Mouse (Mus musculus): ENCODE measurements around the gene Gpn3.
"Not testable (repeated sequence)": the region's sequence is repeated elsewhere in the genome, so short reads cannot be mapped to it uniquely, and the experiment has no call there.

Gpn3 gene

DNA sequence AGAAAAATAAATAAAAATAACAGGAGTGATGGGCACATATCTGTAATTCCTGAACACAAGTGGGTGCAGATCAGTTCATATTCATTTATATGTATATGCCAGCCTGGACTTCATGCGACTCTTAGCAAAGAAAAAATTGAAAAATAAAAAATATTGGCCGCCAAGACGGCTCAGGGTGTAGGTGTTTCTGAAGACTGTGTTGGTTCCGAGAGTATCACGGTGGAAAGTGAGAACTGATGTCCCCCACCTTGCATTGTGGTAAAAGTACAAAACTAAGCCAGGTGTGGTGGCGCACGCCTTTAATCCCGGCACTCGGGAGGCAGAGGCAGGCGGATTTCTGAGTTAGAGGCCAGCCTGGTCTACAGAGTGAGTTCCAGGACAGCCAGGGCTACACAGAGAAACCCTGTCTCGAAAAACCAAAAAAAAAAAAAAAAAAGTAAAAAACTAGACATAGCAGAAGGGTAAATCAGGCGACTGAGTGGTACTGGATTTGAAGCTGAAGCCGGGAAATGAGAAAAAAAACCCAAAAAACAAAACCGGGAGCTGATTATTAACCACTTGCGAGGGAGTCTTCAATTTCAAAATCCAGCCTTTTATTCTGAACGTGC, 19.6 kb downstream of the Gpn3 start:
- DNase-seq: no peak

DNA sequence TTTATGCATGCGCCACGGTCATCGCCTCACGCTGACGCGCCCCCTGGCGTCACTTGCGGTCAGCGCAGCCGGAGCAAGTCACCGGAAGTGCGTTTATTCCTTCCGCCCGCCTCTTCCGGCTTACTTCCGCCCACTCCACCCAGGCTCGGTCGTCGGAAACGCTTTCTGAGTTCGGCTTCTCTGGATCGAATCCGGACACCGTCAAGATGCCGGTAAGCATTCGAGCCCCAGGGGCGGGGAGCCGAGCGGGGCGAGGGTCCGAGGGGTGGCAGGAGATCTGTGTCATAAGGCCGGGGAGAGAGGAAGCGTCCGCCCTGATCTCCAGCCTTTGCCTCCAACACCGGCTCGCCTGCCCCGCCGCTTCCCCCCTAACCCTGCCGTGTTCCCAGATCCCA, 20.1 kb downstream of the Gpn3 start, which contains the start of gene Arpc3:
TSS of gene Arpc3 (plus strand) at position 93 of the 395 bp plus-strand sequence.
- DNase-seq: peak; percentile 94

DNA sequence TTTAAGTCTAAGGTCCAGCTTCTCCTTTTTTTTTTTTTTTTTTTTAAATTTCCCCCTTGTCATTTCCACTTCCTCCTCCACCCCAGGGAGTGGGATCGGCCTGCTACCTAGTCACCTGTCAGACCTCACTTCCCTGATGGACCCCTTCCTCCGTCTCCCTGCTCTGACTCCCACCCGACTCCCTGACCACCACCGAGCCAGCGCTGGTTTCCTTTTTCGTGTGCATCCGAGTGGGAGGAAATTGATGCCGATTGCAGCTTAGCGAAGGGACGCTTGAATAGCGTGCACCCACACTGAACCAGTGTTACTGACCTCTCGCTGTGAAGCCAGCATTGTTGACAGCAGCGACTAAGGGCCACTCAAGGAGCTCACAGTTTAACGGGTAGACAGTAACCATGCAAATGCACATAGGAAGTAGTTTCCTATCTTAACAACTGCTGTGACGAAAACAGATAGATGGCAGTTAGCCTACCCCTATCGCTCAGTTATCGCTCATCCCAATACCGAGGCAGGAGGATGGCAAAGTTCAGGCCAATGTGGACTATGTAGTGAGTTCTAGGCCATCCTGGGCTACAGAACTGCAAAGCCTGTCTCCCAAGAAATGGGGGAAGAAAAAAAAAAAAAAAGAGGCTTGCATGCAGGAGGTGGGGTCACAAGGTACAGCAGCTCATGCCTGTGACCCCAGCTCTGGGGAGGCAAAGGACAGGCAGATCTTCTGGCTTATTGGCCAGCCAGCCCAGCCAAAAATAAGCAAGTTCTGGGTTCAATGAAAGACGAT, 20.7 kb downstream of the Gpn3 start:
- peak; percentile 22 for DNase-seq

DNA sequence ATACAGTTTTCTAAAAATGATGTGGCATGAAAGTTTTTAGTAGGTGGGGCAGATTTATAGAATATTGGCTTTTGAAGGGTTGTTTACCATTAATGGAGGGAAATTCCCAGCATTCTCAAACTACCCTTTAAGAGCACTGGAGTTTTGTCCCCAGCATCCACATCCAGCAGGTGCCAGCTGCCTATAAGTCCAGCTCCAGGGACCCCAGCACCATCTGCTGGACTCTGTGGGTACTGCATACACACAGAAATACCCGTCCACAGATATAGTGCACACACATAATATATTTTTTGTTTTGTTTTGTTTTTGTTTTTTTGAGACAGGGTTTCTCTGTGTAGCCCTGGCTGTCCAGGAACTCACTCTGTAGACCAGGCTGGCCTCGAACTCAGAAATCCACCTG, 22.2 kb downstream of the Gpn3 start:
- peak; percentile 76 for DNase-seq

DNA sequence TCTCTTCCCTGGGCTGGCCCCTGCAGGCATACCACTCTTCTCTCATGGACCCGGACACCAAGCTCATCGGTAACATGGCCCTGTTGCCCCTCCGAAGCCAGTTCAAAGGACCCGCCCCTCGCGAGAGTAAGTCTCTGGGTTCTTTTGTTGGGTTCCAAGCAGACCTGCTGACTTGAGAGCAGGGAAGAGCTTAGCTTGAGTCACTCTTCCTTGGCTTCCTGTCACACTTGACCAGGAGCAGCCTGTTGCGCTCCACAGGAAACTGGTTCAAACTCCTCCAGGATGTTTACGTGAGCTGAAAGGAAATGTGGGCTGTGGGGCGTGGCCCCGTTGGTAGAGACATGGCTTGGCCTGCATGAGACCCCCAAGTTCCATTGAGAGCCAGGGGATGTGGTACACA, 25.1 kb downstream of the Gpn3 start:
- DNase-seq: no peak

DNA sequence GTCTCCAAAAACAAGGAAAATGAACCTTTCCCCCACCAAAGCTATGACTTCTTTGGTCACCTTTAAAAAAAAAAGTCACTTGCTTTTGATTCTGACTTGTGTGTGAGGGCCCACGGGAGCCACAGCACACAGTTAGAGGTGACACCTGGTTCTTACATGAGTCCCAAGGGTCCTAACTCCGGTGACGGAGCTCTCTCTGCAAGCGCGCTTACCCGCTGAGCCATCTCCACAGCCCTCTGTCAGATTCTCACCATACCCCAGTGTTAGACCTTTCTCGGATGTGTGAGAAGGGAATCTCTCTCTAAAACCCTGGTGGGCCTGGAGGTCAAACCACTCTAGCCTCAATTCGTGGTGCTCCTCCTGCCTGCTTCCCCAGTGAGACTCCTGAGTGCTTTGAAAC, 25.8 kb downstream of the Gpn3 start:
- DNase-seq: no peak

DNA sequence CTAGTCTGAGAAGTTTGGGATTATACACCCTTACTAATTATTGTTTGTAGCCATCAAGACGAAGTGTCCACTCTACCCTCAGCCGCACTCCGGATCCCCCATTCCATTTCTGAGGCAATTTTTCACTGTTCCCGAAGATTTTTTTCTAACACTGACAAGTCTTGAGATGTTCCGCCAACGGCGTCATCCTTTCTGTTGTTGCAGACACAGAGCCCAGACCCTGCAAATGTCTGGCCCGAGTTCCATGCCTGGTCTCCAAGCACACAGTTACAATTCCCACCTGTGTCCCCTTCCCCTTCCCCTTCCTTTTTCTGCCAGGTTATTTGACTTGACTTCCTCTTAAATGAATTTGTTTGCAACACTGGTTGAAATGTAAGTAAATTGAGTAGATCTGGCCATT, 28.2 kb downstream of the Gpn3 start:
- no peak for DNase-seq

DNA sequence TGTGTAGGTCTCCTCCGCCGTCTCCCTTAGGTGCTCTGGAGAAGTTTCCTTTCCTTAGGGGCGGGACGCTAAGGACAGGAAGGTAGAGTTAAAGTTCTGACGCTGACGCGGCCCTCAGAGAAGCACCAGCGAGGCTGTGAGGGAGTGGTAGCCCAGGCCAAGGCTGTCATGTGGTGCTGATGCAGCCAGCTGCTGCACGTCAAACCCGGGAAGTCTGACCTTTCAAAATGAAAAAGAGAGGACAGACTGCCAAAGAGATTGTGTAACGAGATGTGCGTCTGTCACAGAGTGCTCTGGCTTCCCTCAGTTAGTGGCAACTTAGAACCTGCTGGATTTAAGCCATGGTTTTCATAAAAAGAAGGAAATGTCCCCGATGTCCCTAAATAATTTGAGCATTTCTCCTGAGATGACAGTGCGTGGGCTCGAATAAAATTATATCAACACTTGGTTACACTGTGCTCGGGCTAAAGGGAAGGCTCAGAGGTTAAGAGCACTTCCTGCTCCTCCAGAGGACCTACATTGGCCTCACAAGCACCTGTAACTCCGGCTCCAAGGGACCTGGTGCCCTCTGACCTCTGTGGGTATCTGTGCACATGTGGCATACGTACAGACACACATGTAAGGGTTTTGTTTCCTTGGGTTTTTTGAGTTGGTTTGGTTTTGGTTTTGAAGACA, 29.1 kb downstream of the Gpn3 start:
- DNase-seq: peak; percentile 36

DNA sequence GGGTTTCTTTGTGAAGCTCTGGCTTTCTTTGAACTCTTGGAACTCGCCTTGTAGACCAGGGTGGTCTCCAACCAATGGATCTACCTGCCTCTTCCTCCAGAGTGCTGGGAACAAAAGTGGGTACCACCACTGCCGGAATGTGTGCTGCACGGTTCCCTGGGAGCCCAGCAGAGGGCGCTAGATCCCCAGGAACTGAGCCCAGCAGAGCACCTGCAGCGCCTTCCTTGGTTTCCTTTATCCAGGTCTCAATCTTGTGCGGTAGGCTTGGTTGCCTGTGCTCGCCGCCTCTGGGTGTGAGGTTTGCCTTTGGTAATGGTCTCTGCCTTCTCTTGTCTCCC, 29.6 kb downstream of the Gpn3 start:
- DNase-seq: peak; percentile 73

DNA sequence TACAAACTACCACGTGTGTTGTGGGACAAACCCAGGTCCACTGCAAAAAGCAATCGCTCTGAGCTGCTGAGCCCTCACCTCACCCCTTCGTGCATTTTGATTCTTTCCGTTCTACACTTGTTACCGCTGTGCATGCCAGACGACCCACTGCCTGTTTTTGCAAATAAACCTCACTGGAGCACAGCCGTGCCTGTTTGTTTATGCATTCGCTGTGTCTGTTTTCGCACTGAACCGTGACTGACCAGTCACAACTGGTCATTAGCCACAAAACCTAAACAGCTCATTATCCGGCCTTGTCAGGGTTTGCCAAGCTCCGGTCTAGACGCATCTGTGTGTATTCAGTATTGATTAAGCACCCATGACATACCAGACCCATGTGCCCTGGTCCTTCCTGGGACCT, 30.5 kb downstream of the Gpn3 start:
- no peak for DNase-seq

DNA sequence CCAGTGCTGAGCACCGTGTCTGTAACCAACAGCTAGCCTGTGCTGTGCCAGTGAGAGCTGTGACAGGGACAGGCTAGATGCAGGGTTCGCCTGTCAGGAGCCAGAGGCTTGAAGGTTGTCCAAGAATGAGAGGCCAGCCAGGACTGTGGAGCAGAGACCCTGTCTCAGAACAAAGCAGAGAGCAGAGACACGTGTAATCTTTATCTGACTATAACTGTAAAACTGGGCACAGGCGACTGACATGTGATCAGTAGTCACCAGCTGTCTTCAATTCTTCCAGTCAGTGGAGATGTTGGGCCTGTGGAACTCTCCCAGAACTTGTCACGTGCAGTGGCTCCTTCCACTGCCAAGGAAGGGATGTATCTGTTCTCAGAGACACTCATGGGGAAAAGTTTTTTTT, 31.1 kb downstream of the Gpn3 start:
- DNase-seq: no peak

DNA sequence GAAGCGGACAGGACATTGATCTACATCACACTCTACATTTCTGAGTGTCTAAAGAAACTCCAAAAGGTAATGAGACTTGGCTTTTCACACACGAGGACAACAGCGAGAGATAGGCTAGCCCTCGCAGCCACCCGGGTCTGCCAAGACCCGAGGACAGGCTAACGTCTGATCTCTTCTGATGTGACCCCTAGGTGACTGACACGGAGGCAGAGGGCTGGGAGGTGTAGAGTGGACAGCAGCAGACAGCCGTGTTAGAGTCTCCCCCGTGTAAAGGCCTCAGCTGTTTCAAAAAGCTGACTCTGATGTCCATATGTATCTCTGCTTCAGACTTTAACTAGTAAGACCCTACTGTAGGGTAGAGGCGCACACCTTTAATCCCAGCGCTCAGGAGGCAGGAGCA, 31.7 kb downstream of the Gpn3 start:
- DNase-seq: no peak

DNA sequence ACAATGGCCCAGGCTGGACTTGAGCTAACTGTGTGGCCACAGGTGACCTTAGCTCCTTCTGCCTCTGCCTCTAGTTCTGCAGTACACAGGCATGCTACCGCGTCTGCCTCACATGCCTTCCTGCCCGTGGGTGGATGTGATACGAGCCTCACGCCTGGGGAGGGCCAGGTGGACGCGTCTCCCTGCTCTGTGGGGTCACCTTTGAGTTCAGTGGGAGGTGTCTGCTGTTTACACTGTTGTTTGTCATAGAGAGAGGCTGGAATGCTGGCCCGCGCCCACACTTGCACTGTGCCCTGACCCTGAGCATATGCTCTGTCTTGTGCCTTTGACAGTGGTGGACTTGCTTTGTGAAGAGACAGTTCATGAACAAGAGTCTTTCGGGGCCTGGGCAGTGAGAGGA, 33.9 kb downstream of the Gpn3 start:
- no peak for DNase-seq

DNA sequence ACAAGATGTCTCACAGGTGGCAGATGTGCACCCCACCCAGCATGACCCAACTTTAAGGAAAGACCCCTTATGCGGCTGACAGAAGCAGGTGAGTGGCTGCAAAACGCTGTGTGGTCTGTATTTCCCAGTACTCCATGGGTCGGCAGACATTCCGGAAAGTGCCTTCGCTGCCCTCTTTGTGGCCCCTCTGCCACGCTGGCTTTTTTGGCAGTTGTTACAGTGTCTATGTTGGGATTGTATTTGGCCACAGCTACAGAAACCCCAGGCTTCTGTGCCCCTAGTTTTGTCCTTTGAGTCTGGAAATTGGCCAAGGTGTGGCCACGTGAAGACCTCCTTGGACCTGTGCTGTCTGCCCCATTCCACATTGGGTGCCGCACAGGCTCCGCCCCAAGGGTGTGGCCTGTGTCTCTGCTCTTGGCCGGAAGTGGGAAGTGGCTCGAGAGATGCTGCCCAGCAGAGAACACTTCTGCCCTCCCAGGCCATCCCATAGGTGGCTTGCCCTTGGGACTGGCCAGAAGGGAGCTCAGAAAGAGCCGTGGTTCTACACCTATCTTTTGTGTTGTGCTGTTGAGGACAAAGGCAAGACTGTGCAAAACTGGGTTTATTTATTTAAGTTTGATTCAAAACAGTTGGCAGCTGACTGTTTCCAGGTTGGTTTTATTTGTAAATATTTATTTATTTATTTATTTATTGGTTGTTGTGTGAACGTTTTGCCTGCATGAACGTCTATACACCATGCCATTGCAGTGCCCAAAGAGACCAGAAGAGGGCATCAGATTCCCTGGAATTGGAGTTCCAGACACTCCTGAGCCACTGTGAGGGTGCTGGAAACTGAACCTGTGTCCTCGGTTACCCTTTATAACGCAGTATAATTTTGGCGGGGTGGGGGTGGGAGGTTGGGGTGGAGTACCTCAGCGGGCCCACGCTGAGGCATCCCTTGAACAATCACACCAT, 38.3 kb downstream of the Gpn3 start:
- no peak for DNase-seq

DNA sequence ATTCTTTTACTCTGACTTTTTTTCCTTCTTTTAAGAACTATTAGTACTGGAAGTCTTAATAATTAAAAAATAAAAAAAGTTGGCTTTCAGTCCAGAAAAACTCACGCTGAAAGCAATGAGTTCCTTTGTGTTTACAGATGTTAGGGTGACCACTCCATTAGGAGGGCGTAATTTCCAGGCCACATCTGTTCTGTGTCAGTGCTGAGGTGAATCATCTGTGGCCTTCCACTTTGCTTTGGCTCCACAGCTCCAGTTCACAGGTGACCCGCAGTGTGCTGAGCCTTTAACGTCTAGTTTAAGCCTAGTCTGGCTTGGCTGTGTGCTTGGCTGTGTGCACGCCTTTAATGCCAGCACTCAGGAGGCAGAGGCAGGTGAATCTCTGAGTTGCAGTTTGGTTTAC, 40.2 kb downstream of the Gpn3 start:
- no peak for DNase-seq

DNA sequence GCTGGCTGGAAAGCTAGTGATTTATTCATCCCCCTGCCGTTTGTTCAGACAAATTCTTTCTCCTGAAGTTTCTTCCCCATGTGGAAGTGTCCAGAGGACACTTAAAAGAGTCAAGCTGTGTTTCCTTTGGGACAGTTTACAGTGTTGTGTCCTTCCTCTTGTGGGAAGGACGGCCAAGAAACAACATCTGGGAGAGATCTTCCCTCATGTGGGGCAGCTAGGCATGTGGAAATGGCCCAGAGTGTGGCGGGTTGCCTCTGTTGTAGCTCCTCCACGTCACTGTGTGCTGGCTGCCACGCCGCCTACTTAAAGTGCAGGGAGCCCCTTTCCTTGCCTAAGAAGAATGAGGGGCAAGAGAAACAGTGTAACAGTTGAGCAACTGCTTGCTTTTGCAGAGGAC, 41.1 kb downstream of the Gpn3 start:
- DNase-seq: no peak

DNA sequence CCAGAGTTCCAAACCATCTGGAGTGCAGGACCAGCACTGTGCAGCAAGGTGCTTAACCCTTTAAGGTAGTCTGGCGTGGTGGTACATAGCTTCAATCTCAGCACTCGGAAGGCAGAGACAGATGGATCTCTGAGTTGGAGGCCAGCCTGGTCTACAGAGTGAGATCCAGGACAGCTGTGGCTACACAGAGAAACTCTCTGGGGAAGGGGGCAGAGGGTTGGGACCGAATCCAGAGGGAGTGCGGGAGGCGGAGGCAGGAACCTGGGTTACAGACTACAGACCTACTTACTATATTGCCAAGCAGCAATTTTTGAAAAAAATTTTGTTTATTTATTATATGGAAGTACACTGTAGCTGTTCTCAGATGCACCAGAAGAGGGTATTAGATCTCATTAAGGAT, 42.7 kb downstream of the Gpn3 start:
- DNase-seq: no peak

DNA sequence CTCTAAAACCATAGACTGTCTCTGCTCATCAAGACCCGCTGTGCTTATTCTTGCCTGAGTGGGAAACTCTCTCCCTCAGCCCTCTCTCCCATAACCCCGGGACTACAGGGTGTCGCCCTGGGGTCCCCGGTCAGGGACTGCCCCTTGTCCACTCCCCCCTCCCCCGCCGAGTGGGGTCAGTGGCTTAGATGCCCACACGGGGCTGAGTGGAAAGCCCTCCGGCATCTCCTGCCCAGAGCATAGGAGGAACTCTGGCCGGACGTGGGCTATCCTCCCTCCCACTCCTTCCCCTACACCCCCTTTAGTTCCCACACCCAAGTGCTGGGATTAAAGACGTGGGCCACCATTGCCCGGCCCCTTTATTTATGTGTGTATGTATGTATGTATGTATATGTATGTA, 43.8 kb downstream of the Gpn3 start:
- no peak for DNase-seq

DNA sequence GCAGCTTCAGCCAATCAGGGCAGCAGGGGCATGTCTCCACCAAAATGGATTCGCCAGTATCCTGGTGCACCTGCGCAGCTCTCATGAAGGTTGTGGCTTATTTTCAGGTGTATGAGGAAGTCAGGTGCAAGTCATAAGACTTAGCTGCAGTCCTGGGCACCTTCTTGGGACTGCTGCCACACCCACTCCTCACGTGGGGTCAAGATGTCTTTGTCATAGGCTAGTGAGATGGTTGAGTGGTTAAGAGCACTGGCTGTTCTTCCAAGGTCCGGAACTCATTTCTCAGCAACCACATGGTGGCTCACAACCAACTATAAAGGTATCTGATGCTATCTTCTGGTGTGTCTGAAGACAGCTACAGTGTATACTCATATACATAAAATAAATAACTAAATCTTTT, 49.0 kb downstream of the Gpn3 start:
- not testable (repeated sequence) for DNase-seq

DNA sequence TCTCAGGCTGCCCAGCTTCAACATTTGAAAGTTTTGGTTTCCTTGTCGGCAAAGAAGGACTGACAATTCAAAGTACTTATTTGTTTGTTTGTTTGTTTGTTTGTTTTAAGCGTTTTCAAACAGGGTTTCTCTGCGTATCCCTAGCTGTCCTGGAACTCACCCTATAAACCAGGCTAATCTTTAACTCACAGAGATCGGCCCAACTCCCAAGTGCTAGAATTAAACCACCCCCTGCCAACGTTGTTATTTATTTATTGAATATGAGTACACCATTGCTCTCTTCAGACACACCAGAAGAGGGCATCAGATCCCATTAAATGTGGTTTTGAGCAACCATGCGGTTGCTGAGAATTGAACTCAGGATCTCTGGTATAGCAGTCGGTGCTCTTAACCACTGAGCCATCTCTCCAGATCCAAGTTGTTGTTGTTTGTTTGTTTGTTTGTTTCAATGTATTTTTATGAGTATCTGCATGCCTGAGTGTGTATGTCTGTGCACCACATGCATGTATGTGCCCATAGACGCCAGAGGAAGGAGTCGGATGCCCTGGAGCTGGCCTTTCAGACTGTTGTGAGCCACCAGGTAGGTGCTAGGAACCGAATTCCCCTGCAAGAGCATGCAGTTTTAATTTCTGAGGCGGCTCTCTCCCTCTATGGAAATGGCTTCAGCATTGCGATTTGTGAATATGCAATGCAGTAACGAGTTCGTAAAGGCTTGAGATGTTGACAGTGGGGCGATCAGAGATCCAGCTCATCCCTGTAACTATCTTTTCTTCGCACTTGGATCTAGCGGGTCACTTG, 49.8 kb downstream of the Gpn3 start, which contains the start of gene Anapc7:
TSS of gene Anapc7 (plus strand) at position 423 of the 798 bp plus-strand sequence.
- no peak for DNase-seq

DNA sequence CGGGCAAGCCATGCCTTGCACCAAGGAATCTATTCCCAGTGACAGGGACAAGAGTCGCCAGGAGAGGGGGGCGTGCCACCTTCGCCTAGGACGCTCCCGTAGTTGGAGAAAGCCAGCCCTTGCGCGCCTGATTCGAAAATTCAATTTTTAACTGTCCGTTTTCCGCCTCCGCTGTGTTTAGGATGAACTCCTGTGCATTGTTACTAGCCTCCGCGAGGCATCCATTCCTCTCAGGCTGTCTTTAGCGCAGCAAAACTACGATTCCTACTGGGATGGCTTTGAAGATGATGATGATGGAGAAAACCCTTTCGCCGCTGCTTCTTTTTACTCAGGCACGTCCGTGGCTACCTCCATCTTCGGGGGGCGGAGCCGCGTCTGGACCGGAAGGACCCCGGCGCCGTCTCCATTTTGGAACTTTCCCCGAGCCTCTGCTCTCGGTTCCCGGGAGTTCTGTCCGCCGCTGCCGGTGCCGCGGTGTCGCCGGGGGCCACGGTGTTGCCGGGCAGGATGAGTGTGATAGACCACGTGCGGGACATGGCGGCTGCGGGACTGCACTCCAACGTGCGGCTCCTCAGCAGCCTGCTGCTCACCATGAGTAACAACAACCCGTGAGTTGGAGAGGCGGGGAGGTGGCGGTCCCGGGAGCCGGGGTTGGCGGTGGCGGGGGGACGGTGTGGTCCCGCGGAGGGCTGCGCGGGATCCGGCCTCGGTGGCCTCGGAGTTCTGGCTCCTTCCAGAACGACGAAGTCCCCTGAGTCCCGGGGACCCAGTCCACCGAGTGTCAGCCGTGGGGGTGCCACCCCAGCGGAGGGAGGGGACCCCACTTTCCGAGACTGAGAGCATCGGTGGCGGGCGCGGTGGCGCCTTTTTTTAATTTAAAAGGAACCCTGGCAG, 50.6 kb downstream of the Gpn3 start:
- DNase-seq: peak; percentile 88
